In the genomic region with DNA sequence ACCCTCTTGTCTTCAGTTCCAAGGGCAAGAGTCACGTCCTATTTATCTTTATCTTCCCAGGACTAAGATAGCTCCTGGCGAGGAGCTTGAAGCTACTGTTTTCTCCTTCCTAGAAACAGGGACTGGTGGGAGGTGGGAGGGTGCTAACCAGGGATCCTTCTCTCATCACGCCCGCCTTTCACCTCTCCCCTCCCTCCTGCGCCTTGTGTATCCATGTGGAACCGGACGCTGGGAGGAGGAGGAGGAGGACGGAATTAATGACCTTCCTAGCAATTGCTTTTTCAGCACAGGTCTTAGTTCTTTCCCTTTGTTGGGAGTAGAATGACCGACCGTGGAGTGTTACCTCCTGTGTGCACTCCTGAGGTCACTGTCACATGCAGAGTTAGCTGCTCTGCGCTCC, we compare ENCODE assay signal across 26 mouse cellular contexts.
DNase-seq lines count a peak whose midpoint lies in the region; ATAC-seq and TF ChIP-seq lines count a peak whose summit lies in the region.
"Had no signal": no experiment of that assay in that cellular context is flagged by ENCODE, and none has a peak within 500 bp of the region (broad histone marks: within the 10 kb centered on the region; RNA-seq: fewer than 3 reads in every experiment).

No protein-coding gene starts in this region.

- H3K36me3 ChIP-seq in kidney, embryonic 14.5 days (ENCODE audit: control insufficient read depth, insufficient read depth, low read length), result no peaks in the 10 kb centered on the region
- no peaks in the 10 kb centered on the region for H3K36me3 ChIP-seq in kidney, embryonic 16.5 days (ENCODE audit: insufficient read depth, low read length)
- no peaks in the 10 kb centered on the region for H3K36me3 ChIP-seq in kidney, adult 2 months (ENCODE audit: control insufficient read depth, insufficient read depth, low read length)
- no peaks in the 10 kb centered on the region for H3K36me3 ChIP-seq in forebrain, postnatal 0 days (ENCODE audit: insufficient read depth)
- H3K36me3 ChIP-seq: embryonic facial prominence, embryonic 13.5 days; embryonic facial prominence, embryonic 15.5 days; forebrain, embryonic 10.5 days; forebrain, embryonic 12.5 days; G1E had no signal

- H3K4me1 ChIP-seq in kidney, embryonic 14.5 days (ENCODE audit: control insufficient read depth, insufficient read depth, low read length), result 0 out of 2 replicates have a peak, but pooled peaks cover 4% of the 10 kb centered on the region
- peaks cover 10% of the 10 kb centered on the region for H3K4me1 ChIP-seq in kidney, embryonic 16.5 days (ENCODE audit: insufficient read depth, low read length)
- H3K4me1 ChIP-seq in kidney, adult 2 months (ENCODE audit: control insufficient read depth, insufficient read depth, low read length), result no peaks in the 10 kb centered on the region
- H3K4me1 ChIP-seq in forebrain, postnatal 0 days (ENCODE audit: insufficient read depth), result peaks cover 10% of the 10 kb centered on the region; the same call in 1 of the 2 replicates
- H3K4me1 ChIP-seq: forebrain, embryonic 12.5 days had no signal

- no peak overlapping the region for H3K27ac ChIP-seq in kidney, embryonic 14.5 days (ENCODE audit: low read depth, low read length)
- no peak overlapping the region for H3K27ac ChIP-seq in kidney, embryonic 16.5 days (ENCODE audit: low read length)
- H3K27ac ChIP-seq in kidney, adult 2 months (ENCODE audit: insufficient read depth, low read depth, low read length), result no peak overlapping the region
- H3K27ac ChIP-seq in forebrain, postnatal 0 days (ENCODE audit: low read depth, low read length), result no peak overlapping the region
- H3K27ac ChIP-seq: embryonic facial prominence, embryonic 13.5 days; embryonic facial prominence, embryonic 15.5 days; forebrain, embryonic 10.5 days; forebrain, embryonic 12.5 days had no signal

- no peak overlapping the region for H3K9ac ChIP-seq in kidney, embryonic 14.5 days (ENCODE audit: low read depth, low read length)
- H3K9ac ChIP-seq in kidney, embryonic 16.5 days (replicated peaks; ENCODE audit: low read length), result no peak overlapping the region
- no peak overlapping the region for H3K9ac ChIP-seq in forebrain, postnatal 0 days
- H3K9ac ChIP-seq: embryonic facial prominence, embryonic 13.5 days; embryonic facial prominence, embryonic 15.5 days; forebrain, embryonic 12.5 days had no signal

- WGBS in kidney, embryonic 14.5 days, result 24% methylated on average over 11 of the region's 11 CpGs
- 25% methylated on average over 9 of the region's 11 CpGs for WGBS in kidney, embryonic 16.5 days
- WGBS in kidney, adult 2 months, result 26% methylated on average over 11 of the region's 11 CpGs
- WGBS in forebrain, postnatal 0 days, result 68% methylated on average over 11 of the region's 11 CpGs

- TF ChIP-seq POLR2A in kidney, adult 2 months (IDR thresholded peaks at IDR 0.05; ENCODE audit: low read depth, low read length), result no peak

- H3K27me3 ChIP-seq in kidney, embryonic 14.5 days (ENCODE audit: control insufficient read depth, insufficient read depth, low read length), result no peaks in the 10 kb centered on the region
- peaks cover 4% of the 10 kb centered on the region; the same call in 1 of the 2 replicates for H3K27me3 ChIP-seq in kidney, embryonic 16.5 days (ENCODE audit: insufficient read depth, low read length)
- no peaks in the 10 kb centered on the region for H3K27me3 ChIP-seq in kidney, adult 2 months (replicated peaks; ENCODE audit: control insufficient read depth, insufficient read depth, low read length)
- H3K27me3 ChIP-seq in forebrain, postnatal 0 days (ENCODE audit: insufficient read depth, low read length), result no peaks in the 10 kb centered on the region
- H3K27me3 ChIP-seq: embryonic facial prominence, embryonic 13.5 days; embryonic facial prominence, embryonic 15.5 days; forebrain, embryonic 12.5 days had no signal

- H3K9me3 ChIP-seq in kidney, embryonic 14.5 days (ENCODE audit: control insufficient read depth, low read length), result no peaks in the 10 kb centered on the region
- no peaks in the 10 kb centered on the region for H3K9me3 ChIP-seq in kidney, embryonic 16.5 days (ENCODE audit: low read length)
- H3K9me3 ChIP-seq in forebrain, postnatal 0 days (ENCODE audit: low read length), result no peaks in the 10 kb centered on the region
- H3K9me3 ChIP-seq: embryonic facial prominence, embryonic 13.5 days; embryonic facial prominence, embryonic 15.5 days; forebrain, embryonic 10.5 days; forebrain, embryonic 12.5 days; G1E had no signal

- no peak for DNase-seq in kidney, postnatal 10 days
- DNase-seq in kidney, adult 2 months, result no peak
- DNase-seq in kidney, postnatal 4 days, result peak; percentile 22 to 25
- DNase-seq in kidney, postnatal 14 days, result no peak
- no peak for DNase-seq in forebrain, postnatal 0 days
- DNase-seq: adrenal gland, adult 2 months; adrenal gland, postnatal 10 days; adrenal gland, postnatal 25 days; B cell, adult 2 months; cerebellum, adult 11 months; cerebellum, adult 18-20 months; cerebellum, adult 8-10 months; cerebellum, adult 9-11 months; cerebellum, postnatal 14 days; cerebellum, postnatal 36 days; embryo, embryonic 11 days had no signal

- no peak overlapping the region for H3K4me3 ChIP-seq in kidney, embryonic 14.5 days (ENCODE audit: low read length)
- H3K4me3 ChIP-seq in kidney, embryonic 16.5 days (ENCODE audit: low read length), result no peak overlapping the region
- no peak overlapping the region for H3K4me3 ChIP-seq in kidney, adult 2 months (ENCODE audit: insufficient read depth, low read depth, low read length)
- no peak overlapping the region for H3K4me3 ChIP-seq in forebrain, postnatal 0 days (ENCODE audit: low read depth, low read length)
- H3K4me3 ChIP-seq: embryonic facial prominence, embryonic 13.5 days; embryonic facial prominence, embryonic 15.5 days; erythroblast, embryonic 14.5 days; forebrain, embryonic 10.5 days; forebrain, embryonic 12.5 days had no signal

- TF ChIP-seq CTCF in kidney, adult 2 months (conservative IDR thresholded peaks at IDR 0.05; ENCODE audit: insufficient read depth, insufficient read length, low read depth, low read length), result no peak
- TF ChIP-seq CTCF in forebrain, postnatal 0 days (IDR thresholded peaks at IDR 0.05; ENCODE audit: low read depth), result no peak

- no peak overlapping the region for H3K4me2 ChIP-seq in kidney, embryonic 14.5 days (replicated peaks; ENCODE audit: low read depth, low read length)
- H3K4me2 ChIP-seq in kidney, embryonic 16.5 days (replicated peaks; ENCODE audit: low read depth, low read length), result no peak overlapping the region; the same call in 1 of the 2 replicates
- no peak overlapping the region for H3K4me2 ChIP-seq in forebrain, postnatal 0 days (ENCODE audit: low read depth)
- H3K4me2 ChIP-seq: embryonic facial prominence, embryonic 13.5 days; embryonic facial prominence, embryonic 15.5 days; forebrain, embryonic 12.5 days had no signal

- peak; percentile 83 for ATAC-seq in kidney, embryonic 14.5 days (ENCODE audit: low FRiP score, low TSS enrichment)
- ATAC-seq in kidney, embryonic 16.5 days (ENCODE audit: low FRiP score, low TSS enrichment), result peak; percentile 79
- no peak for ATAC-seq in forebrain, postnatal 0 days
- ATAC-seq: CD4-positive, CD25-positive, alpha-beta regulatory T cell, adult 4 months; forebrain, embryonic 14.5 days had no signal

Comparison
In these comparisons a context has a peak if more than half of its experiments do, and no peak if none do; other contexts are left out.
1. DNase-seq: peak in kidney, postnatal 4 days (2 of 2); none in kidney, postnatal 10 days (single experiment), kidney, adult 2 months (single experiment), kidney, postnatal 14 days (single experiment) and forebrain, postnatal 0 days (single experiment).